Mouse (Mus musculus) liver, adult 2 months (tissue): ENCODE measurements at regions not wholly inside any gene's neighbourhood (a gene's known extent, or its start where the extent isn't known, plus 50 kb on each side); places are given as distances from the start of the nearest gene placed in this dataset.

Experiments
- DNase-seq: peaks from one replicate; pipeline ENCODE4 v3.0.0-alpha.2; 2011; ENCODE audit warnings: low read depth, low spot score; ENCODE audit errors: extremely low read depth
- H3K27ac ChIP-seq: fragments of 200-500 bp; replicated peaks from 2 replicates; pipeline ENCODE4 v1.5.1; 2012; ENCODE audit warnings: low read depth, mild to moderate bottlenecking, control low read depth, inconsistent platforms, low read length; ENCODE audit not compliant: insufficient read depth
- H3K27me3 ChIP-seq: fragments of 200-500 bp; 2 replicates; pipeline ENCODE4 v1.6.1; 2012; ENCODE audit warnings: mild to moderate bottlenecking, moderate library complexity, low read length, inconsistent platforms; ENCODE audit not compliant: control insufficient read depth, insufficient read depth
- H3K36me3 ChIP-seq: fragments of 200-500 bp; 2 replicates; pipeline ENCODE4 v1.6.1; 2012; ENCODE audit warnings: low read length, inconsistent platforms; ENCODE audit not compliant: control insufficient read depth, insufficient read depth
- H3K4me1 ChIP-seq: fragments of 200-500 bp; 2 replicates; pipeline ENCODE4 v1.6.1; 2011; ENCODE audit warnings: low read length; ENCODE audit not compliant: control insufficient read depth, insufficient read depth
- H3K4me3 ChIP-seq: fragments of 200-500 bp; 2 replicates; pipeline ENCODE4 v1.5.1; 2011; ENCODE audit warnings: low read depth, mild to moderate bottlenecking, control low read depth, low read length, moderate library complexity; ENCODE audit not compliant: insufficient read depth
- H3K79me2 ChIP-seq: fragments of 200-500 bp; 2 replicates; pipeline ENCODE4 v1.6.1; 2012; ENCODE audit warnings: inconsistent platforms, mild to moderate bottlenecking, low read length, moderate library complexity; ENCODE audit not compliant: control insufficient read depth, insufficient read depth
- H3K9ac ChIP-seq: fragments of 200-500 bp; 2 replicates; pipeline ENCODE4 v1.6.1; 2012; ENCODE audit warnings: low read depth, mild to moderate bottlenecking, control low read depth, inconsistent platforms, low read length
- CTCF ChIP-seq: fragments of 200-500 bp; IDR thresholded peaks from 2 replicates; pipeline ENCODE4 v1.5.1; 2011; ENCODE audit warnings: low read depth, low read length, control low read depth
- POLR2A ChIP-seq: fragments of 200-500 bp; IDR thresholded peaks from 2 replicates; pipeline ENCODE4 v1.6.1; 2011; ENCODE audit warnings: low read length, control low read depth; ENCODE audit not compliant: insufficient read depth; ENCODE audit errors: extremely low read depth
- WGBS: fragments of 180-500 bp; shearing (Covaris S2); methylation state at CpG from one replicate; pipeline ENCODE4 v1.1.7; 2018; 5-methylcytosine and 5-hydroxymethylcytosine counted together

GRCm38 (mm10) chr6:49588677-49589076 is 193.3 kb downstream of the Stk31 start:
- Histone ChIP-seq H3K36me3 (no peaks in the 10 kb centered on the region), H3K79me2 (no peaks in the 10 kb centered on the region), H3K27me3 (peaks cover 2% of the 10 kb centered on the region; the same call in 1 of the 2 replicates), H3K27ac (no peak overlapping the region), H3K4me3 (no peak overlapping the region), H3K9ac (no peak overlapping the region), H3K4me1 (no peaks in the 10 kb centered on the region)
- TF ChIP-seq POLR2A (no peak), CTCF (no peak)
- 89% methylated on average over 3 of the region's 3 CpGs for WGBS
- no peak for DNase-seq

- no peak for TF ChIP-seq CTCF
- no peak for TF ChIP-seq POLR2A
- peak; percentile 42 for DNase-seq
- no peak overlapping the region for H3K4me3 ChIP-seq
- no peak overlapping the region for H3K27ac ChIP-seq
- no peaks in the 10 kb centered on the region for H3K27me3 ChIP-seq
- 55% methylated on average over 7 of the region's 7 CpGs for WGBS
- no peaks in the 10 kb centered on the region for H3K4me1 ChIP-seq
- H3K79me2 ChIP-seq = no peaks in the 10 kb centered on the region
- H3K36me3 ChIP-seq = no peaks in the 10 kb centered on the region
- H3K9ac ChIP-seq = no peak overlapping the region
Observed at GRCm38 (mm10) chr6:49590927-49591631, 195.7 kb downstream of the Stk31 start.

GRCm38 (mm10) chr6:49591632-49592000 is 196.2 kb downstream of the Stk31 start:
- no peak overlapping the region for H3K27ac ChIP-seq
- H3K9ac ChIP-seq = no peak overlapping the region

GRCm38 (mm10) chr6:49592676-49593075 is 197.3 kb downstream of the Stk31 start:
- DNase-seq = no peak
- no peak overlapping the region for H3K27ac ChIP-seq
- no peaks in the 10 kb centered on the region for H3K4me1 ChIP-seq
- WGBS = 92% methylated on average over 5 of the region's 5 CpGs
- no peaks in the 10 kb centered on the region for H3K79me2 ChIP-seq
- no peak overlapping the region for H3K9ac ChIP-seq
- H3K36me3 ChIP-seq = no peaks in the 10 kb centered on the region
- H3K4me3 ChIP-seq = no peak overlapping the region
- H3K27me3 ChIP-seq = no peaks in the 10 kb centered on the region
- TF ChIP-seq CTCF = no peak

More at GRCm38 (mm10) chr6:49591632-49592000, 196.2 kb downstream of the Stk31 start:
- TF ChIP-seq CTCF (no peak), POLR2A (no peak)
- Histone ChIP-seq H3K4me3 (no peak overlapping the region), H3K27me3 (no peaks in the 10 kb centered on the region), H3K79me2 (no peaks in the 10 kb centered on the region), H3K4me1 (no peaks in the 10 kb centered on the region), H3K36me3 (no peaks in the 10 kb centered on the region)
- DNase-seq = no peak
- 69% methylated on average over 2 of the region's 2 CpGs for WGBS

- no peaks in the 10 kb centered on the region for H3K79me2 ChIP-seq
- no peaks in the 10 kb centered on the region for H3K36me3 ChIP-seq
- TF ChIP-seq POLR2A = no peak
- TF ChIP-seq CTCF = no peak
- H3K27ac ChIP-seq = no peak overlapping the region
- 82% methylated on average over 1 of the region's 1 CpGs for WGBS
- no peaks in the 10 kb centered on the region for H3K27me3 ChIP-seq
- no peak overlapping the region for H3K9ac ChIP-seq
- no peaks in the 10 kb centered on the region for H3K4me1 ChIP-seq
- H3K4me3 ChIP-seq = no peak overlapping the region
- DNase-seq = no peak
Observed at GRCm38 (mm10) chr6:49603201-49603600, 207.8 kb downstream of the Stk31 start.

GRCm38 (mm10) chr6:49603844-49604243 is 208.4 kb downstream of the Stk31 start:
- H3K4me3 ChIP-seq = no peak overlapping the region
- H3K27me3 ChIP-seq = no peaks in the 10 kb centered on the region
- no peaks in the 10 kb centered on the region for H3K36me3 ChIP-seq
- H3K27ac ChIP-seq = no peak overlapping the region
- 88% methylated on average over 3 of the region's 3 CpGs for WGBS
- H3K4me1 ChIP-seq = no peaks in the 10 kb centered on the region
- H3K9ac ChIP-seq = no peak overlapping the region
- no peaks in the 10 kb centered on the region for H3K79me2 ChIP-seq
- DNase-seq = no peak
- TF ChIP-seq POLR2A = no peak
- no peak for TF ChIP-seq CTCF
